Mouse (Mus musculus) layer of hippocampus, adult 18-20 months (tissue): ENCODE data around the gene Srp9. TPM values are rescaled to one million over a fixed set of nuclear protein-coding genes. Genes with fewer than 3 reads are reported as not detected.
"Not testable (repeated sequence)": the region's sequence is repeated elsewhere in the genome, so short reads cannot be mapped to it uniquely, and the experiment has no call there.

Source experiments
- DNase-seq, 2 experiments: peaks; one replicate each; pipeline ENCODE4 v3.0.0; 2022; ENCODE audit warnings: low spot score in 2 of 2
- total RNA-seq, 2 experiments: library from RNA; stranded (reverse); gene quantifications; 2 replicates each; pipeline ENCODE4 v1.2.3; 2021

Gene Srp9
- total RNA-seq, 2 experiments from 2014 or later: 71.7 to 73.8 TPM

GRCm38 (mm10) chr1:182142725-182143124 lies 18.2 kb downstream of the Srp9 start:
- DNase-seq: no peak

- DNase-seq: no peak
Measured at GRCm38 (mm10) chr1:182143288-182143687, 18.8 kb downstream of the Srp9 start.

- DNase-seq: no peak
Measured at GRCm38 (mm10) chr1:182145546-182145945, 21.0 kb downstream of the Srp9 start.

GRCm38 (mm10) chr1:182148864-182149514 lies 24.5 kb downstream of the Srp9 start:
- no peak for DNase-seq

GRCm38 (mm10) chr1:182149966-182150365 lies 25.4 kb downstream of the Srp9 start:
- no peak for DNase-seq

GRCm38 (mm10) chr1:182157734-182158133 lies 33.2 kb downstream of the Srp9 start:
- DNase-seq: no peak

- DNase-seq: no peak
Measured at GRCm38 (mm10) chr1:182159575-182159974, 35.0 kb downstream of the Srp9 start.

GRCm38 (mm10) chr1:182162951-182163350 lies 38.4 kb downstream of the Srp9 start:
- no peak for DNase-seq

- DNase-seq: no peak
Measured at GRCm38 (mm10) chr1:182164386-182164785, 39.8 kb downstream of the Srp9 start, which contains the start of gene Vmn1r1. Gene Vmn1r1 (minus strand): TSS chr1:182164486.

- DNase-seq: not testable (repeated sequence)
Measured at GRCm38 (mm10) chr1:182170206-182170605, 45.7 kb downstream of the Srp9 start.

- not testable (repeated sequence) for DNase-seq
Measured at GRCm38 (mm10) chr1:182176985-182177384, 52.4 kb downstream of the Srp9 start.

- DNase-seq: no peak
Measured at GRCm38 (mm10) chr1:182181456-182182305, 57.1 kb downstream of the Srp9 start.

Other genes starting within 250 kb of the Srp9 start
- gene Enah, start 104.7 kb upstream of the Srp9 start, total RNA-seq: 100 to 1,000 TPM; 183 to 190 TPM
- gene Vmn1r1, start 39.7 kb downstream of the Srp9 start, total RNA-seq: not detected
- 10 to 100 TPM; 68.8 to 68.9 TPM for gene Degs1, start 158.1 kb downstream of the Srp9 start, total RNA-seq
- 10 to 100 TPM; 51.8 to 51.9 TPM for gene Fbxo28, start 216.9 kb downstream of the Srp9 start, total RNA-seq